Mouse (Mus musculus) heart, postnatal 36 days (tissue): ENCODE data around the gene Pth1r. TPM values are rescaled to one million over a fixed set of nuclear protein-coding genes. Genes with fewer than 3 reads are reported as not detected.

Source experiments
- DNase-seq, 2 experiments: peaks; one replicate each; pipeline ENCODE4 v3.0.0; 2021 to 2022
- intact Hi-C: fragments of 180-260 bp; cut with DNase I; formaldehyde crosslinking; loops from one replicate; pipeline ENCODE4 v1.15.1; 2025
- total RNA-seq, 2 experiments: library from RNA; stranded (reverse); gene quantifications; 2 replicates each; pipeline ENCODE4 v1.2.3; 2021

Pth1r gene
- total RNA-seq, 2 experiments from 2014 or later = 6.5 to 6.6 TPM

DNA sequence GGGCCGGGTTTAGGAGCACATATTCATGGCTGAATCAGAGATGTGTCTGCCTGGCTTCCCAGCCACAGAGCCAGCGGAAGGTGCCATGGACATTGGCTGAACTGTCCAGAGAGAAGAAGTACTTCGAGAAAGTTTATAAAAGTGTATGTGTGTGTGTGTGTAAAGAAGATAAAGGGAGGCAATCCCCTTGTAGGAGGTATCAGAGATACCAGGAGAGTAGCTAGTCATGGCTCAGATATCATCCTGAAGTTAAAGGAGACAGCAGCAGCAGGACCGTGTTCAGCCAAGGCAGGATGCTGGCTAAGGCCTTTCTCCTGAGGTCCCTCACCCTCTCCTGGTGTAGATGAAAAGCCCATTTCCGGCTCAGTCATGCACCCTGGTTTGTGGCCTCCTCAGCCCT is 4.5 kb upstream of the Pth1r start:
- no peak for DNase-seq
- intact Hi-C loops = no loop called here

DNA sequence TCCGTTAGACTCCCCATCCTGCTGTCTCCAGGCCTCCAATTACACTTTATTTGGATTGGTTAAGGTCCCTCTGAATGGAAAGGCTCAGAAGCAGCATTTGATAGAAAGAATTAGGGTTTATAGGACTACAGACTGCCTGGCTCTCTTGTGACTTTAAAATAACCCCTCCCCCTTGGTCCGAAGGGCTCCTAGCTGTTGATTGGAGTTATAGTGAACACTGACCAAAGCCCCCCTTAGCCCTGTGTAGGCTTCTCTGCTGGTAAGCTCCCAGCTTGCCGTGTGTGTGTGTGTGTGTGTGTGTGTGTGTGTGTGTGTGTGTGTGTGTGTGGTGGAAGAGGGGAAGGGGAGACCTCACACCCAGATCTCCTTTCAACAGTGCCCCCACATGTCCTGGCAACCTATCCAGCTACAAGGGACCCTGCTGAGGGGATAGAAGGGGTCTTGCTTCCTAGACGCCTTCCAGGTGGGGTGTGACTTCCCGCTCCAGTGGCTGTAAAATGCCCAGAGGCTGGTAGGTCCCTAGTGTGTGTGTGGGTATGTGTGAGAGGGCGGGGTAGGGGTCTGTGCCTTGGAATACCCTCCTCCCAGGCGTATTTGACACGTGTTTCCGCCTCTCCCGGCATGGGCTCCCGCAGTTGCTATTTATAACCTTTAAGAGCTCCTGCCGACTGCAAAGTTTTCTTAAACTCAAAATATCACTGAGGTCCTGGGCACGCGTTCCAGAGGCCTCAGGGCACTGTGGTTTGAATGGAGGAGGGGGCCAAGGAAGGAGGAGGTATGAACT is 3.7 kb upstream of the Pth1r start:
- intact Hi-C loops = no loop called here
- DNase-seq = no peak

DNA sequence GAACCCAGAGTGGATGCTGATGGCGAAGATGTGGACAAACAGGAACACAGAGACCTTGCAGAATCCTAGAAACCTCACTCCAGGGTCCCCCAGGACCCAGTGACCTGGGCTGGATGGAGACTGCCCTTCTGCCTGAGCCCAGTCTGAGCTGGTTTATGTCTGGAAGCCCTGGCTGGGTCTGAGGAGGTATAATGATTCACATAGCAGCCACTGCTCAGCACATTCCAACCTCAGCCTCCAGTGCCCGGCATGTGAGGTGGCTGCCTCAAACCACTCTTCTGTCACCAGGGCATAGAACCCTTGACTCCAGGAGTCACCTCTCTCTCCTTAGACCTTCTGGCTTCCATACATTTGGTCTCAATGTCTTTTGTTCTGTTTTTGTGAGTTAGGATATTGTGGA is 1.5 kb upstream of the Pth1r start:
- intact Hi-C loops = no loop called here

DNA sequence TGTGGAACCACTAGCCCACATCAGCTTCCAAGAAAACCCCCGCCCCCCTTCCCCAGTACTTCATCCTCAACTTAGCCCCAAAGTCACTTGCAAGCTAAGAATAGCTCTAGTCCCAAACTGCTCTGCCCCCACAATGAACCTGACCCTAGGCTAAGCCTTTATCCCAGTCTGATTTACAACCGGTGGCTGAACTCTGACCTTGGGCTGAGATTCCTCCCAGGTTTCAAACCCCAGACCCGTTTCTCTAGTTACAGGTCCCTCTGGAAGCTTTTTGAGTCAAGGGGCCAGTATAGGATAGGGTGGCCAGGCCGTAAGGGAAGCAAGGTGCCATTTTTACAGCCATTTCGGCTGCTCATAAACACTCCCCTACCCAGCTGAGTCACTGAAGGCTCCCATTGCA is 707 bp downstream of the Pth1r start:
- intact Hi-C loops = no loop called here
- DNase-seq = no peak

More for the DNA sequence above, 1.5 kb upstream of the Pth1r start:
- no peak for DNase-seq

DNA sequence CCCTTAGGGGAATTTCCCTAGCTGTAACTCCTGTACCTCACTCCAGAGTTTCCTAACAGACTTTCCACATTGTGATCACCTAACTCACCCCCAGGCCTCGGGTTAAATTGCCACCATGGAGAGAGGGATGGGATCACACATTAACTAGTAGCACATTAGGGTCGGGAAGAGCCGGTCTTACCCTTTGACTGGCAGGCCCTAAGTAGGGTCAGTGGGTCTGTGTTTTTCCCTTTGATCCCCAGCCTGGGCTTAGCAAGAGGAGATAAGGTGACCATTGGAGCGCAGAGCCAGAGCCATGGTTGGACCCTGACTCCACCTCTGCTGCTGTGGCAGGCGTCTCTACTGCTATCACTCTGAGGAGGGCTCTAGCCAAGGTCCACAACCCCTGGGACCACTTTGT is 1.2 kb downstream of the Pth1r start:
- intact Hi-C loops = no loop called here
- DNase-seq = no peak

DNA sequence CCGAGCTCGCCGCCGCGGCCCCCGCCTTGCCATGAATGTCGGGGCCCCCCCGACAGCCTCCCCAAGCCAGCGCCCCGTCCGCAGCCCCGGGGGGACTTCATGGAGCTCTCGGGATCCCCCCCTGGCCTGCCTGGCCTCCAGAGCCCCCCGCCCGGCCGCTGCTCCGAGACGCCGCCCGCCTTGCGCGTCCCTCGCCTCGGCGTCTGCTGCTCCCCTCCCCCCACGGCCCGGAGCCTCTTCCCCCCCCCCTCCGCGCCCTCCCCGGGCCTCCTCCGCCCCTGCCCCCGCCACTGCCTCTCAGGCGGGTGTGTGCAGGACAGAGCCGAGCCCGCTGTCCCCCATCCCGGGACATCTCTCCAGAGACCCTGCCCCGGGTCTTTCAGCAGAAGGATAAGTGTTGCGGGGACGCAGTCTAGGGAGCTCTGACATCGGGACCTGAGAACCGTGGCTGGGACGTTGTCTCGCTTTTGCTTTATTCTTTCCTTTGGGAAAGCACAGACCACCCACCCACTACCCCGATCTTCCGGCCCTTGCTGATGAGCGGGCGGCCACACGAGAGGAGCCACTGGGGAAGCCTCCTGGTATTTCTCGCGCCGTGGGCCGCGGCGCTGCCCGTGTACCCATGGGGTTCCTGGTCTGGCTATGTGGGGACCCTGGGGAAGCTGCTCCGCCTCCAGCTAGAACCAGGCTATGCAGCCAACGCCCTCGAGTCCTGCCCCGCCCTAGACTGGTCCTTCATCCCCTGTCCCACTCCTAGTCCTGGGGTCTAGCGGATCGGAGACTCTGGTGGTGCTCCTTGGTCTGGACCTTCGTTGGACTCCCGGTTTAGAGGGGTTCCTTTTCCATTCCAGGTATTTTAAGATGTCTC is 3.3 kb downstream of the Pth1r start:
- intact Hi-C loops = no loop called here
- DNase-seq = no peak

DNA sequence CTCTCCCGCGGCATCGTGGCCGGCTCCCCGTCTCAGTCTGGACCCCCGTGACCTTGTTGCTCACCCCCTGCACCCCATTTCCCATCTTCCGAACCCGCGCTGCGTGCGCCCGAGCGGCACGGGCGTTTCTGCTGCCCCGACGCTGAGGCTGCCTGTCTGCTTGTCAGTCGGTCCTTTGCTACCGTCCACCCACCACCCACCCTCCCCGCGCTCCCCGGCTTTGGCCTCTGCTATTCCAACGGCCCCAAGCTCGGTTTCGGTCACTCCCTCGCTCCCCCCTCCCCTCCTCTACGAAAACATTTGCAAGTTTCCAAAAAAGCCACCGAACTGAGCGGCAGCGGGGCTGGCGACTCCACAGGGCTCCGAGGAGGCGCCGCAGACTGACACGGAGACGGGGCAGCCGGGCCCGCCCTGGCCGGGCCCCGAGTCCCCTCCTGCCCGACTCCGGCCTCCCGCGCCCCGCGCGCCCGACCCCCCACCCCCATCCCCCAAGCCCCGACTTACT is 3.9 kb downstream of the Pth1r start:
- intact Hi-C loops = no loop called here
- DNase-seq = peak in 1 of 2 experiments; percentile 52

DNA sequence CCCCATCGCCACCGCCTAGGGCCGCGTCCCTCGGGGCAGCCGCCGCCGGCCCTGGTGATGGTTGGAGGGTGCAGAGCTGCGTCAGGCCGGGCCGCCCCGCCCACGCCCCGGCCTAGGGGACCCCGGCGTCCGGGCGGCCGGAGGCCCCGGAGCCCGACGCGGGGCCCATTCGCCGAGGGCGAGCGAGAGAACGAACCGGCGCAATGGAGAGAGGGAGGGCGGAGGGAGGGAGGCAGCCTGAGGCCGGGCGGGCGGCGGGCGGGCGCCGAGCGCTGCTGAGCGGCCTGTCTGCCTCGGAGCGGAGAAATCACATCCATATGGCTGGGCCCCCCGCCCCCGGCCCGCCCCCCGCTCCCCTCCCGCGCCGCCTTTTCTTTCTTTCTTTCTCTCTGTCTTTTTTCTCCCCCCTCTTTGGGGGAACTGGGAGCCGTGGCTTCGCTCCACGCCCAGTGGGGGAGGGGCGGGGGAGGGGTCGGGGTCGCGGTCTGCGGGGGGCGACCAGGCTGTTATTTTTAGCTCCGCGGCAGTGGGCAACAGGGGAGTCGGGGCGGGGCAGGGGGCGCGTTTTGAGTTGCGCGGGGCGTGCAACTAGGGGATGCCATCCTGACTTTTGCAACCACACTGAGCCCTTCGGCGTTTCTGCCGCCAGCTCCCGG is 4.5 kb downstream of the Pth1r start:
- DNase-seq = peak in 1 of 2 experiments; percentile 45
- intact Hi-C loops = no loop called here

DNA sequence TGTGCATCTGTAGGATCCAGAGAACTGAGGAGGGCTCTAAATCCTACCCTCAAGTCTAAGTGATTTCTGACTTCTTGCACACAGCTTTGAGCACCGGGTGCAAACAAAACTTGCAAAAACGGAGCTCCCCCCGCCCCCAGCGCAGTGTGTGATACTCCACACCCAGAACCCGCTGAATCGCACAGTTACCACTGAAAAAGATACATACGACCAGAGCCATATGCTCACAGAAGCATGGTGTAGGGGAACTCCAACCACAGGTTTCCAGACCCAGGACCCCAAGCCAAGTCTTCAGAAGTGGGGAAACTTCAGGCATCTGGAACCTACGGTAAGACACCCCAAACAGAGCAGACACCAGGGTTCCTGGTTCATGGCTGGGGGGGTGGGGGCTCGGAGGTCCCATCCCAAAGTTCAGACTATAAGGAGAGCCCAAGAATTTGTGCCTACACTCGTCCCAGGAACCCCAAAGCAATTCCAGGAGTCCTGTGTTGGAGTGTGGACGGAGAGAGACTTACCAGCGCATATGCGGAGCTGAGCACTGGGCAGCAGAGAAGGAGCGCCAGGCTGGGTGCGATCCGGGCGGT is 5.1 kb downstream of the Pth1r start, which contains the start of gene Myl3:
Gene Myl3 (plus strand): TSS at position 151 of the 584 bp plus-strand sequence.
- intact Hi-C loops = no loop called here
- DNase-seq = no peak

DNA sequence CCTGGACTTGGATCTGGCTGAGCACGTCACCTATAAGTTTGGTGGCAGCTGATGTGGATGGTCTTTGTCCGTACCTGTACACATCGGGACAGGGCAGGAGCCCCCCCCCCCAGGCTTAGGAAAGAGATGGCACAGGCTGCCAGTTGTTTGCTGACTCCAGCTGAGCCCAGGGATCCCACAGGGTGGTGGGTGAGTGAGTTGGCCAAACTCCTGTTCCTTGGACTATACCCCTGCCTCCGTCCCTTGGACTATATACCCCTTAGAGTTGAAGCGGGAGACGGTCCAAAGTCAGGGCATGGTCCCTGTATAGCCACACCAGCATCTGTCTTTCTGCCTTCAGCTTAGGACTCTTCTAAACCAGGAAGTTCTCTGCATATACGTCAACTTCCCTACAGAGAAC is 7.0 kb downstream of the Pth1r start:
- intact Hi-C loops = no loop called here
- DNase-seq = no peak

DNA sequence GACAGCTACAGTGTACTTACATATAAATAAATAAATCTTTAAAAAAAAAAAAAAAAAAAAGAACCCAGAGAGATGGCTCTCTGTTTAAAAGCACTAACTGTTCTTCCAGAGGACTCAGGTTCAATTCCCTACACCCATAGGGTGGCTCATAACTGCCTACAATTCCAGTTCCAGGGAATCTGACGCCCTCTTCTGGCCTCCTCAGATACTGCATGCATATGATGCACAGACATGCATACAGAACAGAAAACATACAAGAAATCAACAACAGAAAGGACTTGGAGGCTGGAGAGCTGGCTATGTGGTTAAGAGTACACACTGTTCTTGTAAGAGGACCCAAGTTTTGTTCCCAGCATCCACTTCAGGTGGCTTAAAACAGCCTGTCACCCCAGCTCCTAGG is 8.9 kb downstream of the Pth1r start:
- intact Hi-C loops = no loop called here

DNA sequence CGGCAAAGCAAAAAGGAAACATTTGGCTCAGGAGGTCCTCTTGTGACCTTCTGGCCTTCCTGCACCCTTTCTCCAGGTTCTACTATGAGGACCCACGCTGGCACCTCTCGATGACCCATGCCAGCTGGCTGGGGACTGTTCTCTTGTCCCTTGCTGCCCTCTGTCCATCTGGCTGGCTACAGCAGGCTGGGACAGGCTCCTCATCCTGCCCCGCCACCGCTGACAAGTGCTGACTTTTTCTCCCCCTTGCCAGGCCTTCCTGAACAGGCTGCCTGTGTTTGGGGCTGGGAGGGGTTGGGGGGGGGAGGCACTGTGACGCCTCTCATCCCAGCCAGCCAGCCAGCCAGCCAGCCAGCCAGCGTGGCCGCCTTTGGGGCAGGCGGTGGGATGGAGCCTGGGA is 10.6 kb downstream of the Pth1r start:
- DNase-seq = no peak
- intact Hi-C loops = no loop called here

More for the DNA sequence above, 8.9 kb downstream of the Pth1r start:
- DNase-seq = no peak

DNA sequence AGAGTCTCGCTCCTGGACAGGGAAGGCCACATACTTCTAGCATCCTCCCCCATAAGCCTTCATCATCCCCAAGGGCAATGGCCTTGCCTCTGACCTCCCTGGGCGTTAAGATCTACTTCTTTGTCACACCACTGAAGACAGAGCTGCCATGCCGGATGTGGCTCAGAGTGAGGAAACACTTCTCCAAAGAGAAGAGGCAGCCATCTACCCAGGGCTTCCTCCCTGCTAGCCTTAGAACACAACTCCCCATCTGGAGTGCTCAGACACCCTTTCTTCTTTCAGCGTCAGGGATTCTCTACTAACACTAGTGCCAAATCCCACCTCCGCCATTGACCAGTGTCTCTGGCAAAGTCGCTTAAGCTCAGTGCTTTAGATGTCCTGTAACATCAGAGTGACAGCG is 12.8 kb downstream of the Pth1r start:
- intact Hi-C loops = no loop called here
- DNase-seq = no peak

DNA sequence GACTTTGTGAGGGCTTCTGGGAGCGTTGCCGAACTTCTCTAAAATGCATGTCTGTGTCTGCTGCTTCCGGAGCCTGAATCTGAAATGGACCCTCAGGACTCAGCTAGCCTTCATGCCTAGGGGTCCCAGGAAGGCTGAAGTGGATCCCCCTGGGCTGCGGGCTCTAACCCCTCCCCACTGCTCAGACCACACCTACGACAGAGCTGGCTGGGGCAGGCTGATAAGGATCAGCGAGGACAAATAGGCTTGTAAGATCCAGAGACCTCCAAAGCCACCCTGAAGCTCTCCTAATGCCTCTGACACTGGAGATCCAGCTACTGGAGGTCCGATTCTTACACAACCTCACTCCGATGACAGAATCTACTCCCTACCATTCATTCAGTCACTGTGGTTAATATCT is 13.8 kb downstream of the Pth1r start:
- no peak for DNase-seq
- intact Hi-C loops = no loop called here

DNA sequence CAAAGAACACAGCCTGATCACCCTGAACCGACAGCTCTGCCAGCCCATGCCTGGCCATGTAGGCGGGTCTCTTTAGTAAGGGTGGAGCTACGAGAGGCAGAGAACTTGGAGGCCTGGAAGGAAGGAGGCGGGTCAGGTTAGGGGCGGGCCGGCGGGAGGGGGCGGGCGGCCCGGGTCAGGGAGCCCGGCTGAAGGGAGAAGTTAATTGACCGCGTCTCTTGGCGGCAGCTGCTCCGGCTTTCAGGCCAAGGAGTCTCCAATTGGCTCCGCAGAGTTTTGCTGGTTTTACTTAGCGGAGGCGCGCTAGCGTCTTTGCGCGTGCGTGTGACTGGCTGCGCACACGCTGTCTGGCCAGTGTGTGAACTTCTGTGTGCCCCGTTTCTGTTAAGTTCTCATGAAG is 14.3 kb downstream of the Pth1r start:
- intact Hi-C loops = no loop called here
- peak; percentile 75 to 80 for DNase-seq

DNA sequence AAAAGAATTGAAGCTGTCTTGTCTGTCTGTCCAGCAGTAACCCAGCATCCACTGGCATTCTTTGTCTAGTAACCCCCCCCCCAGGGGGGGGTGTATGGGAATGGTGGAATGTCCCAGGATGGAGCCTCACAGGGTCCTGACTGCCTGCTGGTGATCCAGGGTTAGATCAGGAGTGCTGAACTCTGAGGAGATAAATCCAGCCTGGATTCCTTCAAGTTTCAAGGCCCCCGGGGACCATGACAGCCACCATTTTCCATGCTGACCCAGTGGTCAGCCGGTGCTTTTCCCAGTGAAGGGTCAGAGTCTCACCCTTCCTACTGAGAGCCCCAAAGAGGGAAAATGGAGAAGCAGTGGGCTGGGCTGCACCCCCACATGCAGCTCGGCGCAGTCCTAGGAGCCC is 15.1 kb downstream of the Pth1r start:
- intact Hi-C loops = no loop called here
- no peak for DNase-seq

DNA sequence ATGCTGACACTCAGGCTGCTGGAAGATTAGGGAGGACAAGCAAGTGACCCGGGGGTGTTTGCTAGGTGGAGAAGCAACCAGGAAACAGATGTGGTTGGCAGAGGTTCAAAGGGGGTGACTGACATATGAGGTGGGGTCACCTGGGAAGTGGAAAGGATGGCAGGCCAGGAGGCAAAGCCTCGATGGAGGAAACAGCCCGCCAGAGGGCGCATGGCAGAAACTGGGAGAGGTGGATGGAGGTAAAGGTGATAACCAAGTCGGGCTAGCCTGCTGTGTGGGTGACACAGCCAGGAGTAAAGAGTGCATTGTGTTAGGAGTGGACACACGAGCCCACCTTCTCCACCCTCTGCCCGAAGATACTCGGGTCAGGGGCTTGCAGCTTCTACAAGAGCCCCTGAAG is 17.1 kb downstream of the Pth1r start:
- DNase-seq = peak; percentile 54 to 63

DNA sequence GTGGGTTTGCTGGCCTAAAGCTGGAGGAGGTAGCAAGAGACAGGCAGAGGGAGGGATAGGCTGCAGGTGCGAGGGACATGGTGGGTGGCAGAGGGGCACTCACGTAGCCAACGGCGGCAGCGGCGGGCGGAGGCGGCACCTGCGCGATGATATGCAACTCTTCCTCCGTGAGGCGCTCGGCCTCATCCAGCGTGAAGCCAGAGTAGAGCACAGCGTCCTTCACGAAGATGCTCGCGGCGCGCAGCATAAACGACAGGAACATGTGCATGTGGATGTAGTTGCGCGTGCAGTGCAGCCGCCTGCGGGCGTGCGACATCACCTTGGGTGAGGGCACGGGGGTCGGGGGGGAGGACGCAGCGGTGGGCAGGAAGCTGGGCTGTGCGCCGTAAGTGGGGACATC is 20.1 kb downstream of the Pth1r start:
- intact Hi-C loops = no loop called here
- no peak for DNase-seq

More for the DNA sequence above, 17.1 kb downstream of the Pth1r start:
- intact Hi-C loops = loop anchor here (1.0 kb wide), 2 partner anchors 29 to 51 kb away; no protein-coding TSS in a partner anchor

DNA sequence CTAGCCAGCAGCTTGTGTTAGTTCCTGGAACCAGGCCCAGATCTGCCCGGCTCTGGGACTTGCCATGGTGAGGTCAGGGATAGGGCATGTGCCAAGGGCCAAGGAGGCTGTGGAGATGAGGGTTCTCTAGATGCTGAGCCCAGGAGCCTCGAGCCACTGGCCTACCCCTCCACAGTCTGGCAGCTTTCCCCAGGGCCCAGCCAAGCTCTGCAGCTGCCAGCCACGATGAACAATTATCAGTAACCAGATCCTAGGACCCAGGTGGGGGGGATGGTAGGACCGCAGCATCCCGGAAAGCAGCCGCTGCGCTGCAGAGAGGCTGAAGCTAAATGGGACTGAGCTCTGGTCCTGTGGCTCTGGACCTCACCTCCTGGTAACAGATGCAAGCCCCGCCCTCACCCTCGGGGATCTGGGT is 21.2 kb downstream of the Pth1r start:
- intact Hi-C loops = no loop called here

DNA sequence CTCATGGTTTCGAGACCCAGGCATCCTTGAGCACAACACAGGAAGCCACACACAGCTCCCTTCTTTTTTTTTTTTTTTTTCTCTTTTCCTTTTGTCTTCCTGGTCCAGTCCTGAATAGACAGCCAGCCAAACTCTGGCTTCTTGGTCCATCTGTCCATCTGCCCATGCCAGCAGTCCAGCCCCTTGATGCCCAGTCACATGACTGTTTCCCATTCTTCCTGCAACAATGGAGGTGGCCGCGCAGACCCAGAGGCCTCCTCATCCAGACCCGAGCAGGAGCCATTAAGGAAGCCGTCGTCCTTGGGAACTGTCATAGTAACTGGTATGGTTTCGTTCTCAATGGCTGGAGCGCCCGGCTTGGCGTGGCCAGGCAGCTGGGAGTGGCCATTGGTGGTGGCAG is 24.9 kb downstream of the Pth1r start:
- intact Hi-C loops = no loop called here
- no peak for DNase-seq

More for the DNA sequence above, 21.2 kb downstream of the Pth1r start:
- DNase-seq = no peak

DNA sequence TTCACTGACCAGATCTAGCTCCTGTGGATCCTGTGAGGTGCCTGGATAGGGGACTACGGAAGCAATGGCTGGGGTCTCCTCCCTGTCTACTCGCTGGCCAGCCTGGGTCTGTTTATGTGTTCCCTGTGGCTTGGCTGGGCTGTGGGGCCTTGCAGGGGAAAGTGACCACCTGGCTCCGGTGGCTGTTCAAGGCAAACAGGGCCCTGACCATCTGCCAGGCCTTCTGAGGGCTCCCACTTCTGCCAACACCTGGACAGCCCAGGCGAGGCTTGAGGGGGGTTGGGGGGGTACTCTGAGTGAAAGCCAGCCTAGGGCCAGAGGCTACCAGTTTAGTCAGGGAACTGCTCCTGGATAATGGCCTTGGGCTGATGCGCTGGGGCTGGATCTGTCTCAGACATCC is 27.0 kb downstream of the Pth1r start:
- intact Hi-C loops = no loop called here
- no peak for DNase-seq
